Mouse (Mus musculus) cerebral cortex, adult 2 months (tissue): ENCODE data around the gene Rln1.

Experiments
- WGBS: fragments of 180-500 bp; shearing (Covaris S2); methylation state at CpG from one replicate; pipeline ENCODE4 v1.1.7; 2018; 5-methylcytosine and 5-hydroxymethylcytosine counted together

Rln1 gene

DNA sequence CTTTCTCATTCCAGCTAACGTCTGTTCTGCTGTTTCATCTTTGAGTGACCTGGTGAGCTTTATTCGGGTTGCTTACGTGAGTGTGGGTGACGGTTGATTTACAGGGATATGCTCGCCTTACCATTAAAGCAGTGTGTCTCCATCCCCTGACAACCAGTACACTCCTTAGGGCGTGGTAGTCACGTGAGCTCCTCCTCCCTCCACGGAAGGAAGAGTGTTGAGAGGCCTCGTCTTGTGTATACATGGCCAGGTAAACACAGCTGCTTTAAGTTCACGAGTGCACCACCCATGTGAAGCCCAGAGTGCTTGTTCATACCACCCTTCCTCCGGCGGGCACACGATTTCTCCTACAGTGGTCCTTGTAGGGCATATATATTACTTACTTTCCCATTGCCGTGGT lies 42.9 kb downstream of the Rln1 start:
- 89% methylated on average over 14 of the region's 14 CpGs for WGBS

- 77% methylated on average over 8 of the region's 8 CpGs for WGBS
Observed at GRCm38 (mm10) chr19:29287863-29288262, 46.6 kb downstream of the Rln1 start.

DNA sequence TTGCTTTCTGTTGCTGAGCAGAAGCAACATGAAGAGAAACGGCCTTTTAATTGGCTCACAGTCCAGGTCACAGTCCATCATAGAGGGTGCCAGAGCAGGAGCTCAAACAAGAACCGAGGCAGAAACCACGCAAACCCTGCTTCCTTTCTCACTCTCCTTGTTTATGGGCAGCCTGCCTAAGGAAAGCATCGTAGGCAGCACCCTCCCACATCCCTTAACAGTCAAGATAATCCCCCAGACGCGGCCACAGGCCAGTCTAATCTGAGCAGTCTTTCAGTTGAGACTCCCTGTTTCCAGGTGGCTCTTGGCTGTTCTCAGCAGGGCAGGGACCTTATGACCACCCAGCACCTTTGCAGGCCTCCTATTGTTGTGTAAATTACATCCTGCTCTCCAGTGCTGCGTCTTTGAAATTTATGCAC lies 49.0 kb downstream of the Rln1 start:
- WGBS, result 21% methylated on average over 7 of the region's 7 CpGs
